Mouse (Mus musculus) E14TG2a.4 (cell line): ENCODE measurements at regions not wholly inside any gene's neighbourhood (a gene's known extent, or its start where the extent isn't known, plus 50 kb on each side); places are given as distances from the start of the nearest gene placed in this dataset.

ENCODE experiments used
- H3K27me3 ChIP-seq: 2 replicates; pipeline ENCODE4 v1.6.1; 2014; ENCODE audit warnings: low read length, control low read depth; ENCODE audit not compliant: insufficient read depth
- H3K36me3 ChIP-seq: 2 replicates; pipeline ENCODE4 v1.6.1; 2014; ENCODE audit warnings: low read length, control low read depth; ENCODE audit not compliant: insufficient read depth
- H3K4me1 ChIP-seq: replicated peaks from 2 replicates; pipeline ENCODE4 v1.6.1; 2014; ENCODE audit warnings: low read depth, low read length, control low read depth
- H3K4me3 ChIP-seq: replicated peaks from 2 replicates; pipeline ENCODE4 v1.5.1; 2014; ENCODE audit warnings: mild to moderate bottlenecking, low read length
- H3K9me3 ChIP-seq: 2 replicates; pipeline ENCODE4 v1.6.1; 2014; ENCODE audit warnings: low read length, control low read depth
- CTCF ChIP-seq: conservative IDR thresholded peaks from 2 replicates; pipeline ENCODE4 v1.5.1; 2014; ENCODE audit warnings: low read length
- NANOG ChIP-seq: IDR thresholded peaks from 2 replicates; pipeline ENCODE4 v1.6.1; 2014; ENCODE audit warnings: borderline replicate concordance, low read length, mixed read lengths
- POU5F1 ChIP-seq: IDR thresholded peaks from 2 replicates; pipeline ENCODE4 v1.6.1; 2014; ENCODE audit warnings: low read length, borderline replicate concordance

GRCm38 (mm10) chr7:74138169-74138568, 124.7 kb upstream of the St8sia2 start:
- Histone ChIP-seq H3K4me3 (no peak overlapping the region), H3K36me3 (no peaks in the 10 kb centered on the region), H3K27me3 (no peaks in the 10 kb centered on the region), H3K4me1 (no peaks in the 10 kb centered on the region), H3K9me3 (no peaks in the 10 kb centered on the region)
- no peak for TF ChIP-seq CTCF
- TF ChIP-seq POU5F1: no peak
- TF ChIP-seq NANOG: no peak

GRCm38 (mm10) chr7:74130206-74130836, 116.8 kb upstream of the St8sia2 start:
- no peaks in the 10 kb centered on the region for H3K36me3 ChIP-seq
- TF ChIP-seq NANOG: no peak
- no peak for TF ChIP-seq POU5F1
- TF ChIP-seq CTCF: no peak
- no peaks in the 10 kb centered on the region for H3K9me3 ChIP-seq

DNA sequence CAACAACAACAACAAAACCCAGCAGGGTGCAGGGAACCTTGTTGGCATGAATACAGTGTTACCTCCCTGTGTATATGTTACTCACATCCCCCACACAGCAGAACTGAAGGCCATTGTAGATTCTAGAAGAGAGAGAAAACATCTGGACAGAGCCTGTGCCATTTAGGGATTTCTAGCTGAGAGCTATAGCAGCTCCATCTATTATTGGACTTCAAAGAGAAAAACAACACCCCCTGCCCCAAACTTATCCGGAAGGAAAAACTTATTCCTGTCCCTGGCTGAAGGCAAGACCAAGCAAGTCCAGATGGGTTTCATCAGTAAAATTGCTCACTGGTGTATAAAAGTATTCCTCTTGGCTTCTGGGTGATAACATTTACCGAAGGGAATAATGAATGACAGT, 98.6 kb upstream of the St8sia2 start:
- Histone ChIP-seq H3K9me3 (no peaks in the 10 kb centered on the region), H3K4me3 (no peak overlapping the region), H3K4me1 (no peaks in the 10 kb centered on the region), H3K36me3 (no peaks in the 10 kb centered on the region), H3K27me3 (no peaks in the 10 kb centered on the region)
- TF ChIP-seq NANOG: no peak
- TF ChIP-seq POU5F1: no peak
- no peak for TF ChIP-seq CTCF

More at GRCm38 (mm10) chr7:74130206-74130836, 116.8 kb upstream of the St8sia2 start:
- no peaks in the 10 kb centered on the region for H3K27me3 ChIP-seq
- H3K4me1 ChIP-seq: no peaks in the 10 kb centered on the region
- H3K4me3 ChIP-seq: no peak overlapping the region

GRCm38 (mm10) chr7:74108347-74108746, 94.9 kb upstream of the St8sia2 start:
- Histone ChIP-seq H3K4me1 (no peaks in the 10 kb centered on the region), H3K36me3 (no peaks in the 10 kb centered on the region), H3K9me3 (no peaks in the 10 kb centered on the region), H3K27me3 (no peaks in the 10 kb centered on the region), H3K4me3 (no peak overlapping the region)
- no peak for TF ChIP-seq POU5F1
- TF ChIP-seq NANOG: no peak
- TF ChIP-seq CTCF: no peak; the same call in 1 of the 2 replicates

DNA sequence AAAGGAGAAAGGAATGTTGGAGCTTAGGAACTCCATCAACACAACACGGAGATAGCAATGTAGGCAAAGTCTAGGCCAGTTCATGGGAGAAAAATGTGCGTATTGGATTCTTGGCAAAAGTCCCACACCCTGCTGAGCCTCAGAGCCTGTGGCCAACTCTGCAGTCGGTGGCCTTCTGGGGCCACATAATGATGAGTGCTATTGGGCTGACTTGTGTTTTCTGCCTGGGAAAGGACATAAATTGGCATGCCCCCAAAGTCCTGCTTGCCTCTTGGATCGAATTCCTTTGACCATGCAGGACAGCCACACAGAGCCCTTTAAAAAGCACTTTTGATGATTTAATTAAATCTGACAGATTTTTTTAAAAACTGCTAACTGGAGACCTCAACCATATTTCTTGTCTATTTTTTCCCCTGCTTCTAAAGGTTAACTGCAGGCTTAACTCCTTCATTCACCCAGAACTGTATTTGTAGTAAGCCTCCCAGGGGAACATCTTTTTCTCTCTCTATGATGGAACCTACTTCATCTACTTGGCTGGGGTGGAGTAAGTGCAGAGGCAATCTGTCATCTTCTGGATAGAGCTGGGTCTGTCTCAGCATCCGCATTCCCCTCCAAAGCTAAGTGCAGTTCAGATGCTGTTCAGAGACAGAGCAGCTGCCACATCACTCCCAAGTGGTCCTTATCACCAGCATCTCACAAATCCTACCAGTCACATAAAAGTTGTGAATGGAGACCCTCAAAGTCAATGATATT, 93.9 kb upstream of the St8sia2 start:
- no peaks in the 10 kb centered on the region for H3K27me3 ChIP-seq
- TF ChIP-seq POU5F1: no peak
- no peak for TF ChIP-seq NANOG
- no peak for TF ChIP-seq CTCF
- no peak overlapping the region for H3K4me3 ChIP-seq
- no peaks in the 10 kb centered on the region for H3K36me3 ChIP-seq
- no peaks in the 10 kb centered on the region for H3K9me3 ChIP-seq
- no peaks in the 10 kb centered on the region for H3K4me1 ChIP-seq

DNA sequence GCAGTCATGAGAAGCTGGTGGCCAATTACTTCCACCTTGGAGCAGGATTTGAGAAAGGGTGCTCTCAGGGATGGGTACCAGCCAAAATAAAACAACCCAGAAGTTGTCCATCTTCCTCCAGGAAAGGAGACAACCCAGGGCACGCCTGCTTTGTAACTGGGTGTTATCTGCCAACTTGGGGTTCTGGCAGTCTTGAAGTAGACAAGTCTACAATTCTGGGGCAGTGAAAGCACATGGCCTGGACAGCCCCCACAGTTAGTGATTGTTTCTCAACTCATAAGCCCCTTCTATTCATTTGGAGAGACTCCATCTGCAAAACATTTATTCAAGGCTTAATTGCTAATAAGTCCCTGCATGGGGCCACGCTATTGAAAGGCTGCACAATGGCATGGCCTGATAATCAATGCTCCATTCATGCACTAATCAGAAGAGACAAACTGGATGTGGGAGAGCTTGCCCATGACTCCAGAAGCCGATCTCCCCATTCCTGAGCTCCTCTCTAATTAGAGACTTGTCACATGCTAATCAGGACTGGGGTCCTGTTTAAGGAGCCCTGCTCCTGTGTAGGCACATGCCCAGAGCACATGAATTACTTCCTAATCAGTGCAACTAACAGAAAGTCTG, 78.0 kb upstream of the St8sia2 start:
- H3K9me3 ChIP-seq: peaks cover 11% of the 10 kb centered on the region; the same call in 1 of the 2 replicates
- H3K27me3 ChIP-seq: no peaks in the 10 kb centered on the region
- H3K4me3 ChIP-seq: no peak overlapping the region
- no peaks in the 10 kb centered on the region for H3K4me1 ChIP-seq
- H3K36me3 ChIP-seq: no peaks in the 10 kb centered on the region
- TF ChIP-seq POU5F1: no peak
- no peak for TF ChIP-seq NANOG
- TF ChIP-seq CTCF: no peak

GRCm38 (mm10) chr7:74080846-74081235, 67.4 kb upstream of the St8sia2 start:
- no peak for TF ChIP-seq CTCF
- no peak overlapping the region for H3K4me3 ChIP-seq
- H3K36me3 ChIP-seq: no peaks in the 10 kb centered on the region
- peaks cover 10% of the 10 kb centered on the region for H3K9me3 ChIP-seq
- H3K4me1 ChIP-seq: no peaks in the 10 kb centered on the region
- no peaks in the 10 kb centered on the region for H3K27me3 ChIP-seq

DNA sequence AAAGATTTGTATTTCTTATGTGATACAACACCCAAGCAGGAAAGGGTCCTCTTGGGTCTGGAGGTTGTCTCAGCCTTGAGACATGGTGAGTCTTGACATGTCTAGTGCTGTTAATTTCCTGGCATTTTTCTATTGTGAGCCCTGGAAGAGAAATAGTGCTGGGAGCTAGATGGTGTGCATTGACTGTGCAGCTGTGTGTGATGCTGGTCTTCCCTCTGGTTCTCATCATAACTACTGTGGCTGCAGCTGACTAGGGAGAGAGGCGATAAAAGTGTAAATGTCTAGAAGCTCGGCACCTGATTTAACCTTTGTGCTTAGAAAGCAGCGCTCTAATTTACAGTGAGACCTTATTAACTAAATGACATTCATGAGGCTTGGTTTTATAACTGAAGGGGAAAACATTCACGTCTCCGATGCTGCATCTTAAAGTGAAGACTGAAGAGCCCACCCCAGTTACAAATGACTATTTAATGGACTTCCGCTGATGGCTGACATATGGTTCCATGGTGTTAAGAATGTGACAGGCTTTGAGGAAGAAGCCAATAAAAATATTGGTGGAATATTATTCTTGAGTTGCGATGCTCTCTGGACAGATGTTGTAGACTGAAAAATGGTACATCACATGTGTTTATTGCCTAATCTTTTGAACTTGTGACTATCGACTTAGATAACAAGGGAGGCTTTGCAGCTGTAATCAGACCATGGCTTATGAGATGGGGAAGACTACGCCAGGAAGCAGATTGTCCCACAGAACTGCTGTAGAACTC, 66.8 kb upstream of the St8sia2 start:
- no peaks in the 10 kb centered on the region for H3K36me3 ChIP-seq
- TF ChIP-seq NANOG: no peak
- no peak for TF ChIP-seq POU5F1
- no peak for TF ChIP-seq CTCF
- no peak overlapping the region for H3K4me3 ChIP-seq

More for the DNA sequence above, 66.8 kb upstream of the St8sia2 start:
- Histone ChIP-seq H3K9me3 (peaks cover 10% of the 10 kb centered on the region), H3K4me1 (no peaks in the 10 kb centered on the region), H3K27me3 (no peaks in the 10 kb centered on the region)
